8 mouse cellular contexts compared by ENCODE assay signal in the genomic region with DNA sequence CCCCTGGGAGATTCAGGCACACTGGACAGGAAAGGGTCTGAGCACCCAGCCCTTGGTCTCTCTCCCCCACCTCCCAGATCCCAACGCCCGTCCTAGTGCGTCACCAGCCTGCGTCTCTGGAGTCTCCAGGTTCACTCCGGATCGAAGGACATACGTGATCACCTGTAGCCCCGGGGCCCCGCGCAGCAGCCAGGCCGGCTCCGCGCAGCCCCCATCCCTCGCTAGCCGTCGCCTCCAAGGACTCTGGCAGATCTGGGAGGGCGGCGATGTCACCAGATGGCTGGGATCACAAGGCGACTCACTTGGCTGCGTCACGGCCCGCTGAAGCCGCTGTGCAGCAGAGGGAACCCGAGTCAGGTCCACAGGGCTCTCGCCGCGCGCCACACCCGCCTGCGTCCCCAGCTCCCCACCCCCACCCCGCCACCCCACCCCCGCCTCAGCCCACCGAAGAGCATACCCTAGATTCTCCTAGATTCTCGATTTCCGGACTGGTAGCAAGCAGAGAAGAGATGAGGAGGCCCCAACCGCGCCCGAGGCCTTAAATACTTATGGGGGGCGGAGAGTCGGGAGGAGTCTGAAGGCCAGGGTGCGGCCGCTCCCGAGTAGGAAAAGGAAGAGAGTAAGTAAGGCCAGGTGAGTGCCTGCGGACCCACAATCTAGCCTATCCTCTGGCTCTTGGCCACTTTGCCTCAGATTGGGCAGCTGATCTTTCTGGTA. TPM values are rescaled to one million over a fixed set of nuclear protein-coding genes. Genes with fewer than 3 reads are reported as not detected.
DNase-seq lines count a peak whose midpoint lies in the region; ATAC-seq and TF ChIP-seq lines count a peak whose summit lies in the region.

No protein-coding gene starts in this region.

- H3K4me3 ChIP-seq in E14TG2a.4 (replicated peaks; ENCODE audit: low read length) = peak overlapping the region; percentile 83
- peak overlapping the region; percentile 93 for H3K4me3 ChIP-seq in bone marrow macrophage, adult 2 months (ENCODE audit: insufficient read depth, low read length)
- peak overlapping the region; percentile 69 for H3K4me3 ChIP-seq in heart, embryonic 12.5 days
- peak overlapping the region; percentile 71 for H3K4me3 ChIP-seq in kidney, embryonic 15.5 days (replicated peaks)
- peak overlapping the region; percentile 92 for H3K4me3 ChIP-seq in liver, adult 2 months (ENCODE audit: insufficient read depth, low read depth, low read length)

- peak; percentile 21 for DNase-seq in fibroblast of lung, adult 2 months (ENCODE audit: low read depth)
- DNase-seq in liver, adult 2 months (ENCODE audit: extremely low read depth, low read depth, low spot score) = no peak
- peak; percentile 69 for DNase-seq in neural tube, embryonic 10.5 days (ENCODE audit: extremely low spot score, low spot score)
- peak; percentile 20 for DNase-seq in thymus, postnatal 14 days

- peak overlapping the region; percentile 80 for H3K9ac ChIP-seq in heart, embryonic 12.5 days
- peak overlapping the region; percentile 61 for H3K9ac ChIP-seq in kidney, embryonic 15.5 days
- H3K9ac ChIP-seq in liver, adult 2 months (ENCODE audit: low read depth, low read length) = peak overlapping the region; percentile 88

- TF ChIP-seq POLR2A in bone marrow macrophage, adult 2 months (IDR thresholded peaks at IDR 0.05; ENCODE audit: borderline replicate concordance, low read depth, low read length) = no peak
- no peak for TF ChIP-seq POLR2A in liver, adult 2 months (IDR thresholded peaks at IDR 0.05; ENCODE audit: extremely low read depth, insufficient read depth, low read length)

- H3K36me3 ChIP-seq in E14TG2a.4 (ENCODE audit: insufficient read depth, low read length) = peaks cover 12% of the 10 kb centered on the region
- peaks cover 4% of the 10 kb centered on the region; the same call in 1 of the 2 replicates for H3K36me3 ChIP-seq in heart, embryonic 12.5 days
- no peaks in the 10 kb centered on the region for H3K36me3 ChIP-seq in kidney, embryonic 15.5 days
- H3K36me3 ChIP-seq in liver, adult 2 months (ENCODE audit: control insufficient read depth, insufficient read depth, low read length) = no peaks in the 10 kb centered on the region

- no peaks in the 10 kb centered on the region for H3K27me3 ChIP-seq in E14TG2a.4 (ENCODE audit: insufficient read depth, low read length)
- H3K27me3 ChIP-seq in heart, embryonic 12.5 days (replicated peaks) = no peaks in the 10 kb centered on the region
- no peaks in the 10 kb centered on the region for H3K27me3 ChIP-seq in kidney, embryonic 15.5 days
- no peaks in the 10 kb centered on the region for H3K27me3 ChIP-seq in liver, adult 2 months (ENCODE audit: control insufficient read depth, insufficient read depth, low read length)

- peak; percentile 77 for ATAC-seq in heart, embryonic 12.5 days (ENCODE audit: insufficient number of reproducible peaks, low FRiP score)
- peak; percentile 95 for ATAC-seq in kidney, embryonic 15.5 days (replicated peaks; ENCODE audit: low FRiP score)

- under 1% methylated on average over 39 of the region's 44 CpGs for WGBS in heart, embryonic 12.5 days
- under 1% methylated on average over 43 of the region's 44 CpGs for WGBS in kidney, embryonic 15.5 days
- WGBS in liver, adult 2 months = 3% methylated on average over 44 of the region's 44 CpGs

- H3K27ac ChIP-seq in bone marrow macrophage, adult 2 months (ENCODE audit: insufficient read depth, low read depth, low read length) = peak overlapping the region; percentile 76
- peak overlapping the region; percentile 6; the same call in 1 of the 2 replicates for H3K27ac ChIP-seq in heart, embryonic 12.5 days (ENCODE audit: poor library complexity, severe bottlenecking)
- H3K27ac ChIP-seq in kidney, embryonic 15.5 days = peak overlapping the region; percentile 83
- peak overlapping the region; percentile 42 for H3K27ac ChIP-seq in liver, adult 2 months (replicated peaks; ENCODE audit: insufficient read depth, low read depth, low read length)

- peaks cover 47% of the 10 kb centered on the region for H3K9me3 ChIP-seq in E14TG2a.4 (ENCODE audit: low read length)
- H3K9me3 ChIP-seq in heart, embryonic 12.5 days (replicated peaks) = no peaks in the 10 kb centered on the region
- H3K9me3 ChIP-seq in kidney, embryonic 15.5 days (replicated peaks) = no peaks in the 10 kb centered on the region

- H3K4me2 ChIP-seq in heart, embryonic 12.5 days = peak overlapping the region; percentile 83
- peak overlapping the region; percentile 90 for H3K4me2 ChIP-seq in kidney, embryonic 15.5 days

- H3K79me2 ChIP-seq in liver, adult 2 months (ENCODE audit: control insufficient read depth, insufficient read depth, low read length) = no peaks in the 10 kb centered on the region; the same call in 1 of the 2 replicates

- H3K4me1 ChIP-seq in E14TG2a.4 (replicated peaks; ENCODE audit: low read depth, low read length) = peaks cover 25% of the 10 kb centered on the region
- peaks cover 34% of the 10 kb centered on the region for H3K4me1 ChIP-seq in bone marrow macrophage, adult 2 months (ENCODE audit: control insufficient read depth, insufficient read depth, low read length)
- H3K4me1 ChIP-seq in heart, embryonic 12.5 days (replicated peaks) = peaks cover 15% of the 10 kb centered on the region
- H3K4me1 ChIP-seq in kidney, embryonic 15.5 days = peaks cover 17% of the 10 kb centered on the region; the same call in 1 of the 2 replicates
- peaks cover 6% of the 10 kb centered on the region for H3K4me1 ChIP-seq in liver, adult 2 months (ENCODE audit: control insufficient read depth, insufficient read depth, low read length)

- no peak for TF ChIP-seq CTCF in E14TG2a.4 (conservative IDR thresholded peaks at IDR 0.05; ENCODE audit: low read length)
- no peak for TF ChIP-seq CTCF in bone marrow macrophage, adult 2 months (IDR thresholded peaks at IDR 0.05; ENCODE audit: low read depth, low read length)
- TF ChIP-seq CTCF in liver, adult 2 months (IDR thresholded peaks at IDR 0.05; ENCODE audit: low read depth, low read length) = no peak

RNA-seq across cellular contexts. Expression of a gene that starts 28.9 kb away (rescaled TPM):
- 39.9 and 41.2 TPM in 2 replicates for polyA plus RNA-seq in bone marrow macrophage, adult 2 months (2012; ENCODE audit: insufficient read depth, insufficient read length, missing spikeins)
- 27.4 and 28.9 TPM in 2 replicates for polyA plus RNA-seq in heart, embryonic 12.5 days (2016; fragmentation: Nextera tagmentation; extraction: Ambion mirVana)
- polyA plus RNA-seq in kidney, embryonic 15.5 days (2015; fragmentation: Nextera tagmentation; extraction: Ambion mirVana) = 26.1 and 26.2 TPM in 2 replicates
- 81.7 and 105 TPM in 2 replicates for total RNA-seq in liver, adult 2 months (2014; rRNA removed)
- polyA plus RNA-seq in liver, adult 2 months (2012; rRNA removed) = 32.7 and 46.0 TPM in 2 replicates

RNA-seq across cellular contexts. Expression of a gene that starts 30.1 kb away (rescaled TPM):
- not detected in 2 replicates for polyA plus RNA-seq in bone marrow macrophage, adult 2 months (2012; ENCODE audit: insufficient read depth, insufficient read length, missing spikeins)
- polyA plus RNA-seq in heart, embryonic 12.5 days (2016; fragmentation: Nextera tagmentation; extraction: Ambion mirVana) = not detected in 2 replicates
- 0.19 and 0.32 TPM in 2 replicates for polyA plus RNA-seq in kidney, embryonic 15.5 days (2015; fragmentation: Nextera tagmentation; extraction: Ambion mirVana)
- total RNA-seq in liver, adult 2 months (2014; rRNA removed) = 0.18 TPM in 1 of 2 replicates, not detected in the other
- polyA plus RNA-seq in liver, adult 2 months (2012; rRNA removed) = not detected in 2 replicates

Comparison
In these comparisons a context has a peak if more than half of its experiments do, and no peak if none do; other contexts are left out.
1. H3K27ac ChIP-seq: peak in every context shown above with its lines; median percentile 83 in kidney, embryonic 15.5 days; 76 in bone marrow macrophage, adult 2 months; 42 in liver, adult 2 months; 6 in heart, embryonic 12.5 days.